Mouse (Mus musculus): ENCODE measurements around the gene Nsun4.
A peak's percentile ranks its signal among the peaks of the same experiment; 100 is the strongest.

The Nsun4 gene

DNA sequence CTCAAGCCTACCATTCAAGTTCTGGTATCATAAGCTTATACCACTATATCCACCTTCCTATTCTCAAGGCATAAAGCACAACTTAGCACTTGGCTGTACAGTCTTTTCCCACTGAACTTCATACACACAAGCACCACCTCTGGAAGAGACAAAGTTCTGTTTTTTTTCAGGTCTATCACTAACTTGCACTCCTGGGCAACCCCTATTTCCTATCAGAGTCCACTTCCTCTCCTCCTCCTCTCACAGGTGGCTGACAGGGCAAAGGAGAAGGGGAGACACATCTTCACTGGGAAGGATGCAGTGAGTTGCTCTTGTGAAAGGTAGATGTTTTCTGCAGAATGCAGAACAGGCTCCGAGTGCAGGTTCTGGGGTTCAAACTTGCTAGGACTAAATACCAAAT is 6.0 kb downstream of the Nsun4 start:
- DNase-seq (ENCODE audit: low read depth), result no peak

DNA sequence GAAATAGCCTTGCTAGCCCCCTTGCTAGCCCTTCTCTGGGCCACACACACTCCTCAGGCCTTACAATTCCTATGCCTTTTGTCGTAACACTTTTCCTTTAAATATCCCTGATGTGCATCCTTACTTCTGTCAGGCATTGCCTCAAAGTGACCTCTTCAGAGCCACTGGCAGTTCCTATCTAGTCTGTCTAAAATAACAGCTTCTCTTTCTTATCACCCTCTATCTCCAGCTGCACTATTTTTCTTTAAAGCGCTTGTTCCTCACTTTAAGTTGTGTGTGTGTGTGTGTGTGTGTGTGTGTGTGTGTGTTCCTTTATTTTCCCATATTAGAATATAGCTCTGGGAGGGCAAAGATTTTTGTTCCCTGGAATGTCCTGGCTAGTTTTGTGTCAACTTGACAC is 7.1 kb downstream of the Nsun4 start:
- no peak for DNase-seq (ENCODE audit: low read depth)

DNA sequence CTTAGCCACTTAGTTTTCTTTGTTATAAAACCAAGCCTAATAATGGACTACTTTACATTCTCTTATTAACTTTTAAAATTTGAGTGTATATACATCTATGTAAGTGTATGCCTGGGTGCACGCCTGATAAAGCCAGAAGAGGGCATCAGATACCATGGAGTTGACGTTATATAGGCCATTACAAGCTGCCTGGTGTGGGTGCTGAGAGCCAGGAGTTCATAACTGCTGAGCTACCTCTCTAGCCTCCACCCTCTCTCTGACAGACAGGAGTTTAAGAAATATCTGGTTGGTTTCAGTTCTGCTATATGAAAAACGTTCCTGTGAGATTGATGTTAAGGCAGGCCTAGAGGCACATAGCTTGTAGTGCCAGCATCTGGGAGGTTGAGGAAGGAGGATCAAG is 11.5 kb downstream of the Nsun4 start:
- DNase-seq (ENCODE audit: low read depth), result no peak

DNA sequence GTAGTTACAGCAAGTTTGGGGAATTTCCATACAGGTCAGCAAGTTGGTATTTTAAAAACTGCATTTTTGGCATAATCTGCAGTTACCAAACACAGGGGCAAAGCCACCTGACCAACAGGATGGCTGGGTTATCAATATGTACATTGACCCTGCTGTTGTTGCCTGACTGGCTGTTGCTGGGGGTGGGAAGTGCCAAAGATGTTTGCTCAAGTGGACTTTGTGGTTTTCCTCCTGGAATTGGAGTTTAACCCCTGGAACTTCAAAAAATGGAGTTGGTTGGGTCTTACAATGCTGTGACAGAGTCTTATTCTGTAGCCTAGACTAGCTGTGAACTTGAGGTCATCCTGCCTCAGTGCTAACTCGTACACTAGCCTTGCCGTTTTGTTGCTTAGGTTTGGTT is 13.2 kb downstream of the Nsun4 start:
- DNase-seq (ENCODE audit: low read depth), result no peak

DNA sequence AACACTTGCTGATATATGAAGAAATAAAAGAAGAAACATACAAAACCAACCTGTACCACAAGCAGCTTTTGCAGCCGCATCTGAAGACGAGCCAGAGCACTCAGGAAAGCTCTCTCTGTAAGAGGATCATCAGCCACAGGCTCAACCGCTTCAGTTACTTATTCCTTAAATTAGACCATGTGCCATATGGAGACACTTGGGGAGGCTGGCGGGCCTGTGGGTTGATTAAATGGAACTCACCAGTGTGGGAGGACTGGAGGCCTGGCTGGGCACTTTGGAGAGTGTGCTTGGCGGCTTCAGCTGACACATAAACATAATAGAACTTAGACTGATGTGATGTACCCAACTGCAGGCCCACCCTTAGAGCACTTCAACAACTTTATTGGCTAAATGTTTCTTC is 20.3 kb downstream of the Nsun4 start:
- no peak for DNase-seq (ENCODE audit: low read depth)

DNA sequence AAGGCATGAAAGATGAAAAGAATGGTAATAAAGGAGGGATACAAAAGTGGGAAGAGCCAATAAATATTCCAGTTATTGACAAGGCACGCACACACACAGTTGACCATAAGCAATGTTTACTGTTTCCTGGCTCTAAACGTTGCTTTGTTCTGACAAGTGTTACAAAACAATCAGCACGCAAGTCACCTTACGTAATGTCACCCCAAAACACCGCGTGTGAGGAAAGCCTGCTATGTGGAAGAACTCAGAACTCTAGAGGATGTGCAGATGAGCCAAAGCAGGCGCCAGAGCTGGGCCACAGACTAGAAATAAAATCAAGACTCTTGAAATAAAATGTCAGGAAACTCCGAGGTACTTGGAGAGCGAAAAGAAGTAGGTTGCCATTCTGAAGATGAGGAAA is 20.8 kb downstream of the Nsun4 start:
- no peak for DNase-seq (ENCODE audit: low read depth)

DNA sequence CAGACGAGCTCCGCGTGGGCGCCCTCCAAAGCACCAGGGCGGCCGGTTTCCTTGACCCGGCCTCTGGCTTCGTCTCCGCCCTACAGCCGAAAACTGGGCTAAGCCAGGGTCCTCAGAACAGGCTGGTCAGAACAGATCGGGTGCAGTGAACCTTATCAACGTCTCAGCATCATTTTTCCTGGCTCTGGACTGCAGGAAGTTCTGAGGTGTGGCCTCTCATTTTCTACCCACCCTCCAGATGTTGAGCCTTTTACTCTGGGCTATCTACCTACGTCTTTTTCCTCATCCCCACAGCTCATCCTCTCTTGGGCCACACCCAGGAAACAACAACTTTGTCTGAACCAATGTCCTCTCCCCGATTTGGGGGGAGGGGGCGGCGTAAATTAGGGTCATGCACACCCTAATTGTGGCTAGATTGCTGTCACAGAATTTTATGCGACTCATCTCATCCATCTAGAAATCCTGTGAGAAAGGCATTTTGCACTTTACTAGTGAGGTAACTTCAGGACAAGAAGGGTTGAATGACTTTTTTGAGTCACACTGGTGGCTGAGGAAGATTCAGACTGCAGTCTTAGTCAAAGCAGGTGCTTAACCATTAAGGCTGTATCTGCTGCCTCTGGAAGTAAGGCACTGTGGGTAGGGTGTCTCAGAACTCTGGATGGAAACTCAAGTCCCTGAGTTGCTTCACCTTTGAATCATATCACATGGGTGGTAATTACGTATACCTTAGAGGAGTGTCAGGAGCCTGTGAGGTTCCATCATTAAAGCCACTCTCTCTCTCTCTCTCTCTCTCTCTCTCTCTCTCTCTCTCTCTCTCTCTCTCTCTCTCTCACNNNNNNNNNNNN is 35.6 kb downstream of the Nsun4 start, which contains the start of gene Faah:
Gene Faah (minus strand): TSS at position 25 of the 845 bp plus-strand sequence.
- no peak for DNase-seq (ENCODE audit: low read depth)

DNA sequence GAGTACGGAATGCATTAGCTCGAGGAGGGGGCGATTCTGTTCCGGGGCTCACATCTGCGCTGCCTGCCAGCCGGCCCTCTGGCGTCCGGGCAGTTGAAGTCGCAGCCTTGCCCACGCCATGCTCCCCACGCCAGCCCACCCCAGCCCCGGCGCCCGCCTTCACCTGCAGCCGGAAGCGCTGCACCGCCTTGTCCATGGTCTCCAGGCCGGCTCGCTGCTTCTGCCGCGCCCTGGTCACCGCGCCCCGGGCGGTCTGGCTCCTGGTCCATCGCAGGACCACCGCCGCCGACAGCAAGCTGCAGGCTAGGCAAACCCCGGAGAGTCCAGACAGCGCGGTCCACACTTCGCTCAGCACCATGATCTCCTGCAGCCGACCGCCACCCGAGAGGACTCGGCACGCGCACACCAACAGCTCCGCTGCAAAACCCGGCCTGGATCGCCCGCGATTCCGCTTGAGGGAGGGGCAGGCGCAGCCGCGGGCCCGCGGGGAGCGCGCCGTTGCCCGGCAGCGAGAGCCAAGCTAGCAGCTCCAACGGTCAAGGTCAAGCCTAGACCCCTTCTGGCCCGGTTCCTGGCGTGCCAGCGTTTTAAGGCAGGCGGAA is 36.3 kb downstream of the Nsun4 start:
- DNase-seq (ENCODE audit: low read depth), result no peak

DNA sequence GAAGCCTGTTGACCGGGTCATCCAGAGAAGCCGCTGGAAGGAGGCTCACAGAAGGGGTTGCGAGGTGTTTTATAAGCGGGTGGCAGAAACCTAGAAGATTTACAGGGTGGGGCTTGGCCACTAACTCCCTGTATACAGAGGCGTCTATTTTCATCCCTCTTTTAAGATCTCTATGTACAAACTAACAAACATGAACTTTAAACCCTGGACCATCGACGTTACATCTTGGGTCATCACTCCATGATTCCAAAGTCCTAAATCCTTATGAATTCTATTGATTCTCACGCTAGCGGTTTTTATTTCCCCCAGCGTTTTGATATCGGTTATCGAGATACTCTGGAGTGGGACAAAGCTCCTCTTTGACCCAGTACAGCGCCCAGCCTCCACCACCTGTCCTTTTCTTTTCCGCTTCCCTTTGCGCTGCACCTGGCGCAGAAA is 36.8 kb downstream of the Nsun4 start:
- no peak for DNase-seq (ENCODE audit: low read depth)

DNA sequence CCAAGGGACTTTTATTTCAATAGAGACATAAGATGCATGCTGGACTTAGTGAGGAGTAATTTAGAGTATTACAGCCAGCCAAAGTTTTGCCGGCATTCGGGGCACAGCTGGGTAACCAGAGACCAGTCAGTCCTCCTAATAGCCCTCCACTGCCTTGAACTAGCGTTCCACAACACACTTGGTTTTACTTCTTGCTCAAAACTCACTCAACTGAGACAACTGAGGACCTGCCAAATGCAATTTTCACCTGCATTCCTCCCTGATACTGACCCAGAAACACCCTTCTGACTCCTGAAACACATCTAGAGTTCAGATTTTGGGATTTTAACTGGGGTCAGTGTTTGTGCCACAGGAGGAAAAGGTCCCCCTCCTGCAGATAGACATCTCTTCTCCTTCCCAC is 37.3 kb downstream of the Nsun4 start:
- no peak for DNase-seq (ENCODE audit: low read depth)

DNA sequence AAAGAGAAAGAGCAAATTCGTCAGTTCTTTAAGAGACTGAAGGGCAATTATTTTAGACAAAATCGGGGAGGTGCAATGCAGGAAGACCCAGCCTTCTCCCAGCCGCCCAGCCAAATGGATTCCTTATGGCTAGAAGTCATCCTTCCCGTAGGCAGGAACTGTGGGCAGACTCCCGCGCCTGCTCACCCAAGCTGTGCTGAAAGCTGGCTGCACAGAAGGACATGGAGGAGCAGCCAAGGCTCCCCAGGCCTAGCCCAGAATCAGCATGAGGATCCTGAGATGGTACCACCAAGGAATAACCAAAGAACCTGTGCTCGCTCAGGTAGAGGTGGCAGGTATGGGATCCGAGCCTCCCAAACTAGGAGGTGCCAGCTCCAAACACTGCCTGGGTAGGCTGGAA is 37.7 kb downstream of the Nsun4 start:
- no peak for DNase-seq (ENCODE audit: low read depth)

DNA sequence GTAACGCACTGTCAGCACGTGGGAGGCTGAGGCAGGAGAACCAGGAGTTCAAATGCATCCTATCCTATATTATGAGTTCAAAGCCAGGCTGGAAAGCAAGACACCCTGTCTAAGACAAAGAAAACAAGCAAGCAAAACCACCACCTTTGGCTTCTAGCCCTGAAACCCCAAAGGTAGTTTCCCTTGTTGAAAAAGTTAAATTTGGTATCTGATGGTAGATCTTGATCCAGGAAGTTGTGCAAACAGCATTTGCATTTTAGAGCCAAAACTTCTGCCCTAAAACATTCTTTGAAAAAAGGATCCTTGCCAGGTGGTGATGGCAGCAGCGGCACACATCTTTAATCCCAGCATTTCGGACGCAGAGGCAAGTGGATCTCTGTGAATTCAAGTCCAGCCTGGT is 38.2 kb downstream of the Nsun4 start:
- DNase-seq (ENCODE audit: low read depth), result no peak

DNA sequence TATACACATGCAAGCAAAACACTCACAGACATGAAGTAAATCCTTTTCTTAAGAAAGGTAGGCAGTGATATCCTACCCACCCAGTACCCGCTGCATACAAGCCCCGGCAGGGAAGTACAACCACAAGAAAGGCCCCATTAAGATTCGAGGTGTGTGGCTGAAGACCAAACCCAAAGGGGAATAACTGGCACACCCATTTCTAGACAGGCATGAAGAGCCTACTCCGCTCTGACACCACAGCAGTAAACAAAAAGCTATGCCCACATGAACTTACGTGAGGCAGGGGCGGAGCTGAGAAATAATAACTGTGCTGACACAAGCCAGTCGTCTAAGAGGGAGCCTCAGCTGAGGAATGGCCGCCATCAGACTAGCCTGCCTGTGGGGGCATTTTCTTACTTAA is 43.5 kb downstream of the Nsun4 start:
- no peak for DNase-seq (ENCODE audit: low read depth)

DNA sequence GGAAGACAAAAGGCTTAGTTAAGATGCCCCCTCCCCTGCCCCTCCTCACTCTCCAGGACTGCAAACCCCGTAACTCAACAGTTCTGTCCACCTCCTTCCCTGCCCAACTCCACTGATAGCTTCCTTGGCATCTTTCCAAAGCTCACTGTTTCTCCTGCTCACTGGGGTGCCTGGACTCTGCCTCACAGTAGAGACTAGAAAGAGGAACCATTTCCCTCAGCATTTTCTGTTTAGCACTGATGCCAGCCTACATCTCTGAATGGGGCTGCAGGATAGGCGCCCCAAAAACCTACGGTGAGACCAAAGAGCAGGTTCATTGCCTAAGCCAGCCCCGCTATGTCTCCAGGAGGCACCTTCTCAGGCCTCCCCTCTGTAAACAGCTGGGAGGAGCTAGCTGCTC is 52.5 kb downstream of the Nsun4 start:
- DNase-seq (ENCODE audit: low read depth), result no peak

DNA sequence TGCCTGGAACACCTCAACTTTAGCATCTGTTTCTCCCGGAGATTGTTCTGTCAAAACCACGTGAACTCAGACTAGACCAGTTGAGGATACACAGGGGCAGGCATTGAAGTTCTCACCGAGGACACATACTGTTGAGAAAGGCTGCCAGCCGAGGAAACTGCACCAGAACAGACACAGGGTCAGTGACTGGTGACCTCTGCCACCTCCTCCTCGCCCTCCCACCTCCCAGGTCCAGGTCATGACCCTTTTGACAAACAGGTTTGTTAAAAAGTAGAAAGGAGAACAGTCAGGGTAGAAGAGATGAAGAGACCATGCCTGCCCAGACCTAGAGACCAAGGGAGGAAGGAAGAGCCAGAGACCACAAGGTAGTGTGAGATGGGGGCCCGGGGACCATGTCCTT is 53.0 kb downstream of the Nsun4 start:
- DNase-seq (ENCODE audit: low read depth), result no peak

DNA sequence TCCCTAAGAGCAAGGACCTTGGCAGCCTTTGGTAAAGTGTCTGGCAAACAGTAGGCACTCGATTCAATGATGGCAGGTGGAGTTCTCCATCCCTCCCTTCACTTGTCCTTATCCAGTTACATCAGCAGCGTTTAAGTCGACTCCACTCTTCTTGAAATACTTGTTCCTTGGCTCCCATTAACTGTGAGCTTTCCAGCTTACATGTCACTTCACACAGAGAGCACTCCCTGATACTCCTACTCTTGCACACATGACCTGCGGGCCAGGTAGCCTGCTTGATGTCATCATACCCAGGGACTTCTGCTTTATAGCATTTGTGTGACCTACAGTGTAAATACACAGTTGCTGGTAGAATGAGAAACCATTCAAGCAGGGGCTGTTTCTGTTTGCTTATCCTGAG is 56.9 kb downstream of the Nsun4 start:
- DNase-seq (ENCODE audit: low read depth), result no peak

DNA sequence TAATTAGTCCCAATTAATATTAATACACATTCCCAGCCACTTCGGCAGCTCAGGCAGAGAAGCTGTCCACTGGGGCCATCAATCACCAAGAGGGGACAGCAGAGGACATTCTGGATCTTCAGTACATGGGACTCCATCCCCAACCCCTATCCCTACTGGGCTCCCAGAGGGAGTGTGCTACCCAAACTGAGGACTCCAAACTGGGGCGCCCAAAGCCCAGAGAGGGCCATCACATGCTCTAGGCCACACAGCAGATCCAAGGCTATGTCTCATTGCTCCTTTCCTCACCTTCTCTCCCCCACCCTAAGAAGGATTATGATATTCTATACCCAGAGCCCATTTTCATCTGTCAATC is 58.3 kb downstream of the Nsun4 start:
- no peak for DNase-seq (ENCODE audit: low read depth)

DNA sequence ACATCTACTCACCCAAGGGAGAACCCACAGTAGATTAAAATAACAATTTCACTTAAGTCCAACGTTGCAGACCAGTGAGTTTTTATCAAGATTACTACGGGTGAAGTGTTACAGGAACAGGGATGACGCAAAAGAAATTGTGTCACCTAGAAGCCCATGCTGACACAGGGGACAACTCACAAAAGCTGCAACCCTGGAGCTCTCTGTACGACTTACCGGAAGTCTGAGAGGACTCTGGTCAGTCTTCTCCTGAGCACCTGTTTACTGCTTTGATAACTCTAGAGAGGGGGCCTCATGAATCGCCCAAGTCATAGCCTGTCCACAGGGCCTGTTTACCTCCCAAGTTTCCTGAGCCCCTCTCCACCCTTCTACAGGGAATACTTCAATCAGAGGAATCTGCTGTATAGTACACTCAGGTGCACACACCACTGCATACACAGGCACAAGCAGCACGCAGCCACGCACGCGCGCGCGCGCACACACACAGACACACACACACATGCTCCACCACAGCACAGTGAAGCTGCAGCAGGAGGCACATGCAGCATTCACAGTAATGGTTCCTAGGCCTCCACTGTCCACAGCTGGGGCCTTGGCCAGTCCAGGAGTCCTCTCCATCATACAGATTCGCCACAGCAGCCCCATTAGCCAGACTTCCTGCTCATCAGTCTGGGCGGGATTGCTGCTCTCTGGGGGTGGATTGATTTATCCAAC is 58.9 kb downstream of the Nsun4 start:
- no peak for DNase-seq (ENCODE audit: low read depth)

DNA sequence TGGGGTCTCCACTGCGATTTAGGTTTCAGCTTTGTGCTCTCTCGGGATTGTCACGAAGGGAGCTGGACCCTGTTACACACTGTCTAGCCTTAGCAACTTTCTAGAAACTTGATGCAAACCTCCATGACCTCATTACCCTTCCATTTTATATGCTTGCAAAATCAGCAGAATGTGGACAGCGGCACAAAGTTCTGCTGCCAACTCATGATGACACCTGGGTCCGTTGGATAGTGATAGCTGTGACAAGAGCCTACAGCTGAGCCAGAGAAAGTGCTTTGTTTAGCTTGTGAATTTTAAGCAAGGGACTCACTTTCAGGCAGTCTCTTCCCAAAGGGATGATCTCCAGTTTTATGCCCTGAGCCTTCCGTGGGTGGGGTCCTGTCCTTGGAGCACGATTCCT is 64.3 kb downstream of the Nsun4 start:
- no peak for DNase-seq (ENCODE audit: low read depth)

DNA sequence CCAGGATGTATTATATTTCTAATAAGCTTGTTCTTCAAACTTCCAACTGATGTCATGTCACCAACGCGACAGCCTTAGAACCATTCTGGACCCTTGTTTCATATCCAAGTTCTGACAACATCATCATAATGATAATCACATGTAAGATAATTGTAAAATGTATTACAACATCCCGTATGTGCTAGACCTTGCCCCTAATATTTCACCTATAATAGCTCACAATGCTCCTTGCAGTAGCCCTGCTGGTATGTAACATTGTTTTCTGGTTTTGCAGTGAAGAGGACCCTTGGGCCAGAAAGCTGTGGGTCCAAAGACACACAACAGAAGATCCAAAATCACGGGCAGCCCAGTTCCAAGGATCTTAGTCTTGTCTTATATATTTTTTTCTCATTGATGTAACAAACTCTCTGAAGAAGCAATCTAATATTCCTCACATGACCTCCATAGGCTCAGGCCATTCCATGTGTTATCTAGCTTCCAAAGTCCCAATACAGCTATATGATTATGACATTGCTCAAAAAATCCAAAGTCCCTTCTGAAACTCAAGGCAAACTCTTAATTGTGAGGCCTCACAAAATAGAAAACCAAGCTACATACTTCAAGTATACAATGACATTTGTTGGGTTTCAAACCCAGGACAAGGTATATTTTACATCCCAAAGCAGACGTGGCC is 65.7 kb downstream of the Nsun4 start:
- DNase-seq (ENCODE audit: low read depth), result no peak

DNA sequence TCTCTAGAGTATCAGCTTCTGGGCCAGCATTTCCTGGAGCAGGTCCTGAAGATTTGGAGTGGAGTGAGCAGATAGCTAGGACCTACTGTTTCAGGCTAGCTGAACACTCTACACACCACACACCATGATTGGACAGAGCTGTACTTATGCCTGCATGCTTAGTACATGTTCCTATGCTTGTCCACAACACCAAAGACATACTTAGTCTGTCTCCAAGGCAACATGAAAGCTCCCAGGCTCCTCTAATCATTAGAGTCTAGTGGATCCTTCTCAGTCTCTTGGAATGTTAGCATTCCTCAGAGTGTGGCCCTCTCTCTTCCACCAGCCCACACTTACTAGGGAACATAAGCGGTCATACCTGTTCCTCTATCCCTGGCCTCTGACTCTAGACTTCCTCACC is 66.2 kb downstream of the Nsun4 start:
- no peak for DNase-seq (ENCODE audit: low read depth)

DNA sequence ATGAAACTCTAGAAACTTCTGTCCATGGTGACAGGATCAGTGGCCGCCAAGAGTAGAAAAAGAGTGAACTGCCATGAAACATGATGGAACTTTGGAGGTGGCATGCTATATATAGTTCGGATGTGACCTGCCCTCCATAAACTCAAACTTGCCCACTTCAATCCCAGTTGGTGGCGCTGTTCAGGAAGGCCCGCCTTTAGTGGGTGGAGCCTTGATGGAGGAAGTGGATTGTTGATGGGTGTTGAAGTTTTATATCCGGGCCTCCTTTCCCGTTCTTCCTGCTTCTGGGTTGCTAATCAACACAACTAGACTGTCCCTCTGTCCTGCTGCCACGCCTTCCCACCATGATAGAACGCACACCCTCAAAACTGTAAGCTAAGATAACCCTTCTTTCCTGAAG is 68.7 kb downstream of the Nsun4 start:
- peak; percentile 32 for DNase-seq (ENCODE audit: low read depth)

DNA sequence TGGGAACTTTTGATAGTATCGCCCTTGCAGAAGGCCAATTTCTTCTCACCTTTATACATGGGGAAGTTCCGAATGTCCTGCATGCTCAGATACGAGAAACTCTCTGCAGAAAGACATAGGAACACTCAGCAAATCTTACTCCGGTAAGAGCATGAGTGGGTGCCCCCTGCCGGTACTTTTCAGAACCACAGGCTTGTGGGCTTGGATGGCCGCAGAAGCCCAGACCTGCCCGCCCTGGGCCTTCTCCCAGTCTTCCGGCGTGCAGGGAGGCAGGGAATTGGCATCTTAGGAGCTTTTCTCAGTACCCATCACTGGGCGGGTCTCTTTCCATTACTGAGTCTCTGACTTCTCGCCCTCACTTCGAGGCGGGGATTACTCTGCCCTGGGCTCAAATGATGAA is 69.6 kb downstream of the Nsun4 start:
- peak; percentile 55 for DNase-seq (ENCODE audit: low read depth)

Data from c-Kit-positive CD71-positive TER-119-negative erythroid progenitor cells, embryonic 14.5 days (primary cell).